Mouse (Mus musculus): Measurements from ENCODE around the gene Irak1.

DNA sequence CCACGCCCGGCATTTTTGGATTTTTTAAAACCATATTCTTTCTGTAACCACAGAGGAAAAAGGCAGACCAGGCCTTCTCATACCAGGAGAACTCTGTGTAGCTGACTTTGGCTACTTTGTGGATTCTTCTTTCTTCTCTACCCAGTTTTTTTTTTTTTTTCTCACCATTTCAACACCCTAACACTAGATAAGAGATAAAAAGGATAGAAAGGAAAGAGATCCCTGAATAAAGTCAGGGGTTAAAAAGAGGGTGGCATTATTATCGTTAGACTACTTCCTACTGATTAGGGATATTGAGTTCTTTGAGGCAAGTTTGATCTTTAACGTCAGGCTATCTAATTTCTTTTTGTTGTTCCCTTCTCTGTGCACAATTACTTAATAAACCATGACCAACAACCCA is 50.9 kb downstream of the Irak1 start:
- TF ChIP-seq GATA1 (IDR thresholded peaks at IDR 0.05; ENCODE audit: low read length) (no peak), TAL1 (IDR thresholded peaks at IDR 0.05; ENCODE audit: low read length) (no peak)

Measured in erythroblast, embryonic 14.5 days (primary cell).